Mouse (Mus musculus) ovary, postnatal 14 days (tissue): ENCODE data around the gene Kri1.
"Not testable (repeated sequence)": the region's sequence is repeated elsewhere in the genome, so short reads cannot be mapped to it uniquely, and the experiment has no call there.

Experiments
- DNase-seq: peaks from one replicate; pipeline ENCODE4 v3.0.0; 2022; ENCODE audit warnings: low spot score

Kri1 gene

DNA sequence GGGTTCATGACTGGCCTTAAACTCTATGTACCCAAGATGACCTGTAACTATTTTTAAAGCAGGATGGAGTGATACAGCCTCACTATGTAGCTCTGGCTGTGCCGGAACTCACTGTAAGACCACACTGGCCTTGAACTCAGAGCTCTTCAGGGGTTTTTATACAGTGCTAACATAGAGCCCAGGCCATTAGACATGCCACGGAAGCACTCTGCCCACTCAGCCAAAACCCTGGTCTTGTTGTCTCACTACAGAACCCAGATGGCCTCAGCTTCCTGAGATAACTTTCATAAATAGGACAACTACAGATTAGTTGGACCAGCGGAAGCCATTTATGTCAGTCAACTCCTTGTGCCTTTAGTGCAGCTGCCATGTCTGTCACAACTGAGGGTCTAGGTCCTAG lies 13.4 kb downstream of the Kri1 start:
- DNase-seq, result no peak

DNA sequence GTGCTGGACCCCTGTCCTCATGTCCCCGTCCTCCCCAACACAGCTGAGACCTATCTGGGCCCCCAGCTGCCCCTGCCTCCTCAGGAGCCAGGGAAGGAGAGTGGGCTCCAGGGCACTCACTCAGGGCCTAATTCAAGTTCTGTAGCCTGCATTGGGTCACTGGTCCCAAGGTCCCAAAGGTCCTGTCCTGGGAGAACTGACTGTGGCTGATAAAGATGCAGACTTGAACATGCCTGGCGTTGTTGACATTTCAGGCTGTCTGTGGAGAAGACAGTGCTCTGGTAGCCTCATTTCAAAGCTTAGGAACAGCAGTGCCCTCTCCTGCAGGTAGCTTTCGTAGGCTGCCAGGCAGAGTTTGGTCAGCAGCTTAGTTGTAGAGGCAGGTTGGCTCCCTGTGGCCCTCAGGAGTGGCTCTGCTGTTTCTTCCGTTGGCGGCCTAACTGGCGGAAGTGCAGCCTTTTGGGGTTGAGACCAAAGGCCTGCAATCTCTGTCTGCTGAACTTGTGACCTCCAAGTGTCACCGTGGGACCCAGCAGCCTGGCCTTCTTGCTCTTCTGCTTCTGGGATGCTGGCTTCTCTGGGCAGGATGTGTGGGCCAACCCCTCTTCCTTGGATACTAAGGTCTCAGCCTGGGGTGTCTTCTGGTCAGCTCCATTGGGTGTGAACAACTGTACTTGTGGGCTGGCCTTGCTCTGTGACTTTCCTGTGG lies 14.1 kb downstream of the Kri1 start:
- DNase-seq, result no peak

DNA sequence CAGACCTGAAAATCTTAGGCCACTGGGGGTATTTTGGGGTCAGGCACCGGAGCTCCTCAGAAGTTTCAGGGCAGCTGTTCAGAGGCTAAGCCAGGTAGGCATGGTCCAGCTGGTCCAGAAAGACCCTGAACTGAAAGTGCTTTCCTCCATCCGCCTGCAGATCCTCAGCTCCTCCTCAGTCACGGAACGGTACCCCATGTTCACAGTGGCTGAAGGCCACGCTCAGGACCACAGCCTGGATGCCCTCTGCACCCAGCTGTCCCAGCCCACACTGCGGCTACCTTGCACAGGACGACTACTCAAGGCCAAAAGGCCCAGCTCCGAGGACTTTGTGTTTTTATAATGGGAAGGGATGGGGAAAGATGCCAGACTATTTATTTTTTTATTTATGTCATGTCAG lies 14.7 kb downstream of the Kri1 start:
- no peak for DNase-seq

DNA sequence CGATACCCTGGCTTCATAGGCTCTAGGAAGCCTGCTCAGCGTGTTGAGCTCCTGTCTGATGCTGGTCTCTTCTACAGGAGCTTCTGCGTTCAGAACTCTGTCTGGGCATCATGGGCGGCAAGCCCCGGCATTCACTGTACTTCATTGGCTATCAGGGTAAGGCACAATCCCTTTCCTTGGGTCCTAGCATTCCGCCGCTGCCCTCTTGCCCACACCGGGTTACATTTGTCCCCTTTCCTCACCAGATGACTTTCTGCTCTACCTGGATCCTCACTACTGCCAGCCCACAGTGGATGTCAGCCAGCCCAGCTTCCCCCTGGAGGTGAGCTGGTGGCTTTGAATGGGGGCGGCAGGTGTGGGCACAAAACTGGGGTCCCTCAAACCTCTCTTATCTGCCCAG lies 15.4 kb downstream of the Kri1 start:
- DNase-seq, result no peak

DNA sequence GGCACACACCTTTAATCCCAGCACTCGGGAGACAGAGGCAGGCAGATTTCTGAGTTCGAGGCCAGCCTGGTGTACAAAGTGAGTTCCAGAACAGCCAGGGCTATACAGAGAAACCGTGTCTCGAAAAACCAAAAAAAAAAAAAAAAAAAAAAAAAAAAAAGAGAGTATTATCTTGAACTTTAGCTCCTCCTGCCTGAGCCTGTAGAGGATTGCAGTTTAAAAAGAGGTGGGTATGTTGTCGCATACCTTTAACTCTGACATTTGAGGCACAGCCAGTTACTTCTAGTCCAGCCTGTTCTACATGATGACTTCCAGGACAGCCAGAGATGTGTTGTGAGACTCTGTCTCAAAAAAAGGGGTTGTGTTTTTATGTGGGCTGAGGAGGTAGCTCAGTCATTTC lies 18.2 kb downstream of the Kri1 start:
- not testable (repeated sequence) for DNase-seq

DNA sequence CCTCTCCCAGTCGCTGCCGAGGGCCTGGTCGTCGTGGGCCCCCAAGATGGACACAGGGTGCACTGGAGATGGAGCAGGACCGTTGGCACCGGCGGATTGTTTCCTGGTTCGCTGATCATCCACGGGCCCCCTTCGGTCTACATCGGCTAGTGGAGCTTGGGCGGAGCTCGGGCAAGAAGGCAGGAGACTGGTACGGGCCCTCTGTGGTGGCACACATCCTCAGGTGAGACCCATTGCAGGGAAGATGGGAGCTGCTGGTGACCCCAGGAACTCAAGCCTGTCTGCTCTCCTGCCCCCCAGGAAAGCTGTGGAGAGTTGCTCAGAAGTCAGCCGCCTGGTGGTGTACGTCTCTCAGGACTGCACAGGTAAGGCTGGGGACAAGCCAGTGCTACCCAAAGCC lies 19.5 kb downstream of the Kri1 start:
- DNase-seq, result no peak

DNA sequence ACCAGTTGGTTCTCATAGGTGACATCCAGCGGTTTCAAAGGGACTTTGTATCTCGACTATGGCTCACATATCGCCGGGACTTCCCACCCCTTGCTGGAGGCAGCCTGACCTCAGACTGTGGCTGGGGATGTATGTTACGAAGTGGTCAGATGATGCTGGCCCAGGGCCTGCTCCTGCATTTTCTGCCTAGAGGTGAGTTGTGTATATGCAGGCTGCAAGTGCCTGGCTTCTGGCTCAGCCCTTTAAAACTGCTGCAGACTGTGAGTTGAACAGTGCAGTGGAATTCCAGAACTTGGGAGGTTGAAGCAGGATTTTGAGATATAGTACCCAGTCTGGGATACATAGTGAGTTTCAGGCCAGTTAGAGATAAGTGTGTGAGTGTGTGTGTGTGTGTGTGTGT lies 20.9 kb downstream of the Kri1 start:
- no peak for DNase-seq

DNA sequence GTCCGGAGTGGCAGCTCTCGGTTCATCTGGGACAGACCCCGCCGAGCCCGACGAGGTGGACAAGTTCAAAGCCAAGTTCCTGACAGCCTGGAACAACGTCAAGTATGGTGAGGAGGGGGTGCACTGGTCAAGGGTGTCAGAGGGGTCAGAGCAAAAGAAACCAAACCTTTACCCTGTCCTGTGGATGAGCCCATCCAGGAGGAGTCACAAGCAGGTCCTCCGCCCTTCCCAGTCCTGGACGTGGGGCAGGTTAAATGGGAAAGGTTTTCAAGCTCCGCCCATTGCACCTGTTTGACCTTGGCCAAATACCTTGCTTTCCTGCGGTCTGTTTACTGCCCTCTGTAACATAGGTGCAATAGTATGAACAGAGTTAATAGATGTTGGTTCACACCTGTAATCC lies 22.2 kb downstream of the Kri1 start:
- DNase-seq, result no peak

DNA sequence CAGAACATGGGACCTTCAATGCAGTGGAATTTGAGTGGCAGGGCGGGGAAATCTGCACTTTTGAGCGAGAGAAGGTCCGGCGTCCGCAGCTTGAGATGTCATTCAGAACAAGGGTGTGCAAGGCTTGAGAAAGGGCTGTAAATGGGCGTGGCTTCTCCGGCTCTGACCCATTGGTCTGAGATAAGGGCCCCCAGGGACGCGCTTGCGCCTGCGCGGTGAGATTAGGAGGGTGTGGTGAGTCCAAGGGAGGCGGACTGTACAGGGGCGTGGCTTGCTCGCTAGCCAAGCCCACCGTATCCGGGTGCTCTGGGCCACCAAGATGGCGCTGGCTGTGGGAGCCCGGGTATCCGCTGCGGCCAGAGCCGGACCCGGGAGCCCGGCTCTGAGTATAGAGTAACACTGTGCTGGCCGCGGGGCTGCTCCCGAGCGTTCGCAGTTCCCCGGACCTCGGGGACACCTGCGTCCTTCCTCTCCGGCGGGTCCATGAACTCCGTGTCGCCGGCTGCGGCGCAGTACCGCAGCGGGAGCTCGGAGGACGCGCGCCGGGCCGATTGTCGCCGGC lies 22.7 kb downstream of the Kri1 start, which contains the start of gene Atg4d:
Gene Atg4d, plus strand, starts transcription at position 294 of the 562 bp plus-strand sequence.
- peak; percentile 97 for DNase-seq

DNA sequence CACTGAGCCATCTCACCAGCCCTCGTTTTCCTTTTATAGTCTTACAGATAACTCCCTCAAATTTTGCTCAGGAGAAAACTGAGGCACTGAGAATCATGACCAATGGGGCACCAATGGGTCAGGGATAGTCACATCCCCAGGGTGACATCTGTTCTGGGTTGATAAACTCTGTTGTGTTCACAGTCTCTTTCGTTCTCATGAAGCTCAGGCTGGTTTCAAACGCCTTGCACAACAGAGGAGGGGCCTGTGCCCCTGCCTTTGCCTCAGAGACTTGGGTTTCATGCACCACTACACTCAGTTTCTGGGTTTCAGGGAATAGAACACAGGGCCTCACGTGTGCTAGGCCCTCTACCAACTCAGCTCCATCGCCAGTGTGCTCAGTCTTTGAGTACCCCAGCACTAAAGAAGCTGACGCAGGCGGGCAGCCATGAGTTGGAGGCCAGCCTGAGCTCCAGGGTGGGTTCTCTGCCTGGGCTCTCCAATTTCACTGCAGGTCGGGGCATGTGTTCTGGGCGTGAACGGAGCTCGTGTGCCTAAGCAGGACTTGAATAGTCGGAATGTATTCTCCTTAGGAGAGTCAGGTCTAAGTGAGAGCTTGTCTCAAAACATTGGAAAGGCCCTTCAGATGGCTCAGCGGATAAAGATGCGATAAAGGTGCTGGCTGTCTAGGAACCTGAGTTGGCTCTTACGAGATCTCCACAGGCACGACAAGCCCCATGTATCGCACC lies 23.3 kb downstream of the Kri1 start:
- DNase-seq, result no peak

DNA sequence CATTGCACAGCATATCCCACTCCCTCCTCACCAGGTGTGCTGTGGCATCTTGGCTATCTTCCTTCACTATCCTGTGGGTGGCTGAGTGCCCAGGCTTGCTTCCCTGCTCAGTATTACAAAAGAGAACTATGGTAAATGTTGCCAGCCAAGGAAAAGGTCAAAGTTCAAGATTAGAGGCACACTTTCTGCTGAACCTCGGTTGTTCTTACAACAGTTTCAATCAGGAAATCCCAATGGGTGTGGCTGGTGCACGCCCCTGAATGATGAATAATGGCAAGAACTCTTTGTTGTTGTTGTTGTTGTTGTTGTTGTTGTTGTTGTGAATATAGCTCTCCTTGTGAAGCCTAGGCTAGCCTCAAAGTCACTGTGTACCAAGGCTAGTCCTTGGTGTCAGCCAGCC lies 25.9 kb downstream of the Kri1 start:
- DNase-seq, result no peak

DNA sequence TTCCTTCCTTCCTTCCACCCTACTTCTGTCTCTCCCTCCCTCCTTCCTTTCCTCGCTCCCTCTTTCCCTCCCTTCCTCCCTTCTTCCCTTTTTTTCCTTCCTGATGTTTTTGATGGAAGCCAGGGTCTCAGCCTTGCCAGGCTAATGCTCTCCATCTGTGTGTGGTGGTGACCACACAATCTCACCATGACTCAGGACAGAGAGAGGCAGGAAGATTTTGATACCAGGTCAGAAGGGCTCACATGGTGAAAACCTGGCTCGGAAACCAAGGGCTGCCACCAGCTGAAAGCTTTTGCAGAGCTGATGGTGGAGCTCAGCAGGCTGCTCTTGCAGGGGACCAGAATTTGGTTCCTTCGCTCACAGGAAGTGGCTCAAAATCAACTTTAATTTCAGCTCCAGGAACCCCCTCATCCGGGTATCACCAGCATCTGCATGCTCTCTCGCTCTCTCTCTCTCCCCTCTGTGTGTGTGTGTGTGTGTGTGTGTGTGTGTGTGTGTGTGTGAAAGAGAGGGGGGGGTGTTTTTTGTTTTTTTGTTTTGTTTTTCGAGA lies 27.2 kb downstream of the Kri1 start:
- no peak for DNase-seq

DNA sequence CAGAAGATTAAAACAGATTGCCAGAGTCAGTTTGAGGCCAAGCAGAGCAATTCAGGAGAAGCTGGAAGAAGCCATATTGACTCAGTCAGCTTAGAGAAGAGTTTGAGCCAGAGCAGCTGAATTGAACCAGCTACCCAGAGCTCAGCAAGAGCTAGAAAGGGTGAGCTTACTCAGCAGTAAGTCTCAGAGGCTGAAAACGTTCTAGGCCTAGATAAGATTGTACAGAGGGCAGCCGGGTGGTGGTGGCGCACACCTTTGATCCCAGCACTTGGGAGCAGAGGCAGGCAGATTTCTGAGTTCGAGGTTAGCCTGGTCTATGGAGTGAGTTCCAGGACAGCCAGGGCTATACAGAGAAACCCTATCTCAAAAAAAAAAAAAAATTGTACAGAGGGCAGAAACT lies 31.4 kb downstream of the Kri1 start:
- DNase-seq, result not testable (repeated sequence)

DNA sequence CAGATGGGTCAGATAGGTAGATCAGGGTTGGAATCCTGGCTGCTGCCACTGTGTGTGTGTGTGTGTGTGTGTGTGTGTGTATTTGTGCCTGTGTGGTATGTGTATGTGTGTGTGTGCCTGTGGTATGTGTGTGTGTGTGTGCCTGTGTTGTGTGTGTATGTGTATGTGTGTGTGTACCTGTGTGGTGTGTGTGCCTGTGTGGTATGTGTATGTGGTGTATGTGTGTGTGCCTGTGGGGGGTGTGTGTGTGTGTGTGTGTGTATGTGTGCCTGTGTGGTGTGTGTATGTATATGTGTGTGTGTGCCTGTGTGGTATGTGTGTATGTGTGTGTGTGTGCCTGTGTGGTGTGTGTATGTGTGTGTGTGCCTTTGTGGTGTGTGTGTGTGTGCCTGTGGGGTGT lies 33.1 kb downstream of the Kri1 start:
- DNase-seq, result no peak

DNA sequence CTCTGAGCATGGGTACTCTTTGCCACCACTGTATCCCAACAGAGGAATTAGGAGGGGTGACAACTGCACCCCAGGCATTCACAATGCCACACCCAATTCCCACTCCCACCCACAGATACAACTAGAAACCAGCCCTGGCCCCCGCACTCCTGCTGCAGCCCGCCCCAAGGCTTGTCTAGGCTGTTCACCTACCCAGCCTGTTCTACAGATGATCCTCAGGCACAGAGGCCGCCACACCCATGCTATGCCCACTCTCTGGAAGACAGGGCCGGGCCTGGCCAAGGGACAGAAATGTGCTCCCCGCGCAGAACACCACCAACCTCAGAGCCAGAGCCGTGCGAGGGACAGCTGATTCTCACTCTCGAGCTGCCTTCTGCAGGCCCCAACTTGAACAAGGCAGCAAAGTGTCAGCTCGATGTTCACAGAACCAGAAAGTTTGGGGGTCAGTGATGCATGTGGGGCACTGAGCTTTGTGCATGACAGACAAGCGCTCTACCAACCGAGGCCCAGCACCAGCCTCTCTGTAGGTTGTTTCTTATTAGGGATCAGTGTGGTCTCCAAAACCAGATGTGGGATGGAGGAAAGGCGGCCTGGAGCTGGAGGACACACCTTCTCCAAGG lies 36.5 kb downstream of the Kri1 start:
- no peak for DNase-seq

DNA sequence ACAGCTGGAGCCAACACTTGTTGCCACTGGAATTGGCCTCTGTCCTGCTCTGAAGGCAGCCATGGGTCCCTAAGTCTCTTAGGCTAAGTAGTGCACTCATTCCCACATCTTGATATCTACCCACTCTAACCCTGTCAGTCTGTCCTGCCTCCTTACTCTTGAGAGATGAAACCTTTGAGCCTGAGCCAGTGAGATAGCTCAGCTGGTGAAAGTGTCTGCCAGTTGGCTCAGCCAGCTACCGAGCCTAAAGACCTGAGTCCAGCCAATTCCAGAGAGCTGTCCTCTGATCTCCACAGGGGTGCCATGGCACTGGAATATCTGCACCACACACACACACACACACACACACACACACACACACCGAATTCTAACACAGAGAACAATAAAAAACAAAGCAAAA lies 37.3 kb downstream of the Kri1 start:
- no peak for DNase-seq

DNA sequence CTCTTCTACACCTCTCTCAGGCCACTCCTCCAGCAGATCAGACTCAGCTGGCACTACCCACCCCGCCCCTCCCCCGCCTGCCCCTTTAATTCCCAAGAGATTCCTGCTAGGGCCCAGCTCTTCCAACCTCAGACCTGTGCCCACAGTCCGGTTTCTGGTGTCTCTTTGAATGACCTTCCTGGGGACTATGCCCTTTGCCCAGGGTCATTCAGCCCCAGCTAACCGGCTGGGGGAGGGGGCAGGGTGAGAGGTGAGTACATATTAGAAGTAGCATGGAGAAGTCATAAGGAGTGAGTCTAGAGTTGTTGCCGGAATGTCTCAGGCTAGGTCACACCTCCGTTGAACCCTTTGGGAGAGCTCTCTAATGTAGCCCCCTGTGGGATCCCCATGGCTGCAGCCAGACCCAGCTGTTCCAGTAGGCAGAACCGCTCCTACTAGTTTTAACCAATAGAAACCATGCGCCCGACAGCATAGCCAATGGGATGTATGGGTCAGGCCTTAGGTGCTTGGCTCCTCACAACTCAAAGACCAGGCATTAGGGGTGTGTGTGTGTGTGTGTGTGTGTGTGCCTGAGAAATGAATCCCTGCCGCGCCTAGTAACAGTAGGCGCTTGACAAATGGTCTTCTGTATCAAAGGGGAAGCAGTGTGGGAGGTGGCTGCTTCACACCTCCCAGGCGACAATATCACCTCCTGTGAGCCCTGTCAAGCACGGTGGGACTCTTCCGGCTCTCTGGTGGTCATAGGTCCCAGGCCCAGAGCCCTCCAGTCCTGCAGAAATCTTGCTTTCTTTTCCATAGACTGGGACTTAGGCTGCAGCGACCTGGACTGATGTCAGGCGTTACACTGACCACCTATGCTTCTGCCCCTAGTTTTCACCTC lies 37.9 kb downstream of the Kri1 start:
- DNase-seq, result no peak

DNA sequence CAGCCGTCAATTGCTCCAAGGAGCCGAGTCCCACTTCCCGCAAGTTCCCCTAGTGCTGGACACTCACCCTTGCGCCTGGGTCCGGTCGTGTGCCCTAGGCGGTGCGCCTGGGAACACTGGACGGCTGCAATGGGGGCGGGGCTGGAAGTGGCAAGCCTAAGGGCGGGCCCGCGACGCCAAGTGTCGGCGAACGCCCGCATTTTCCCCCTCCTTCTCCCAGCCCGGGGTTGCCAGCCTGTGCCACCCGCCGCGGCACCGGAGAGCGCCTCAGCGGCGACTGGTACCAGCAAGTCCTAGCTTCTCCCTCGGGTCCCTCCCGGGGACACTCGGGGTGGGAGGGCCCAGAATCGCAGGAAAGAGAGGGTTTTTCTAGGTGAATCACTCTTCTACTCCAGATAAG lies 39.4 kb downstream of the Kri1 start, which contains the start of gene S1pr5:
Gene S1pr5, minus strand, starts transcription at position 118 of the 400 bp plus-strand sequence.
- no peak for DNase-seq

DNA sequence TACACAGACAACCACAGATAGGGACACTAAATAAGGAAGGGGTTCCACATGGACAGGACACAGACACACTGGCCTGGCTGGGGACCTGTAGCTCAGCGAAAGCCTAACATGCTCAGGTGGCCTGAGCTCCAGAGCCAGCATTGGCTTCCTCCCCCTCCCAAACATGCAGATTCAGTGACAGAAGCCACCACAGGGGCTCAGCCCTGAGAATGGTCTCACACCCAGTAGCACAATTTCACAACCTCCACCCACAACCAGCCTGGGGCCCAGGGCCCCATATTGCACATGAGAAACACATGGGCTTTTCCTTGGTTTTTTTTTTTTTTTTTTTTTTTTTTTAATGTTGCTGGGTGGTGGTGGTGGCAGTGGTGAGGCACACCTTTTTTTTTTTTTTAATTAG lies 41.4 kb downstream of the Kri1 start:
- no peak for DNase-seq

DNA sequence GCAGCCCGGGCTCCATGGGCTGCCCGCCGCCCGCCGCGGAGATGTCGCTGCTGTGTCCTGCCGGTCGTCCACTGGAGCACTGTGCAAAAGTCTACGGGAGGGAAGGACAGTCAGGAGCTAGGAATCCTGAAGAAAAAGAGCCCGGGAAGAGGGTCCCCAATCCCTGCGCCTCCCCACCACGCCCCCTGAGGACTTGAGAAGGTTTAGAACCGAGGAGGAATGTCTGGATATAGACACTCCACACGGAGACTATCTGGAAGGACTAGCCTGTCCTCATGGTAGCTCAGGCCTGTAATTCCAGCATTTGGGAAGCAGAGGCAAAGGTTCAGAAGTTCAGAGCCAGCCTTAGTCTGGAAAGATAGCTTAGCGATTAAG lies 42.7 kb downstream of the Kri1 start:
- no peak for DNase-seq

DNA sequence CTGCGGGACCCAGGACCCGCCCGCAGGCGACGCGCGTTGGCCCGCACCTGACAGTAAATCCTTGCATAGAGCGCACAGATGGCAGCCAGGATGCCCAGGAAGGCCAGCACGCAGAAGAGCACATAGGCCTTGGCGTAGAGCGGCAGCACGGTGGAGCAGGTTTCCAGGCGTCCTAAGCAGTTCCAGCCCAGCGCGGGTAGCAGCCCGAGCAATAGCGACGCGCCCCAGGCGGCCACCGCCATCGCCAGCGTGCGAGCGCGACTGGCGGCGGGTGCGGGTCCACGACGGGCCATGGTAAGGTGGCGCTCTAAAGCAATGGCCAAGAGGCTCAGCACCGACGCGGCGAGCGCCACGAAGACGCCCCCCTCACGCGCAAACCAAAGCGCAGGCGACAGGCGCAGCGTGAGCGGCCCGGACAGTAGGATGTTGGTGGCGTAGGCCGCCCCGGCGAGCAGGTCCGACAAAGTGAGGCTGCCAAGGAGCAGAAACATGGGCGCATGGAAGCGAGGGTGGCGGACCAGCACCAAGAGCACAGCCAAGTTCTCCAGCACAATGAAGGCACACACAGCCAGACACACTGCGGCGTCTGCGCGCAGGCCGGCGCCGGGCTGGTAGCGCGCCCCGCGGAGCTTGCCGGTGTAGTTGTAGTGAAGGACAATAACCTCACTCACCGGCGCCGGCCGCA lies 43.2 kb downstream of the Kri1 start:
- DNase-seq, result no peak
